24 mouse cellular contexts compared by ENCODE assay signal in the genomic region with DNA sequence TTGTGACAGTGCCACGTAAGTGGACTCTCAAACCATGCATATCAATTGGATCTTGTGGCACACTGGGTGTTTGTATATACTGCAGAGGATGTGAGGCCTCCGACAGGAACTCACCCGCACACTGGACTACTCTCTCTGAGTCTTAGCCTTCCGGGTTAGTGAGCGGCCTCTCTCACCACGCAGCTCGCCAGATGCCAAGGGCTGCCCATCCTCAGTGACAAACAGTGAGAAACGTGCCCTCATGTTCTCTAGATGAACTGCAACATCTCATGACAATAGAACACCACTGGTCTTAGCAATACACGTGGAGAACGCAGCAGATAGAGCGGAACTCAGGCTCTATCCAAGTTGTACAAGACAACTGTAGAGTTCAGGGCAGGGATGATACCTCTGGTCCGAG.
"Had no signal": no experiment of that assay in that cellular context is flagged by ENCODE, and none has a peak within 500 bp of the region (broad histone marks: within the 10 kb centered on the region; RNA-seq: fewer than 3 reads in every experiment).

No protein-coding gene starts in this region.

- H3K9me3 ChIP-seq: heart, embryonic 12.5 days; hindbrain, embryonic 10.5 days; hindbrain, embryonic 12.5 days; intestine, embryonic 15.5 days; limb, embryonic 10.5 days; limb, embryonic 12.5 days had no signal

- H3K4me1 ChIP-seq: heart, embryonic 12.5 days; hindbrain, embryonic 12.5 days; intestine, embryonic 15.5 days; limb, embryonic 10.5 days; limb, embryonic 12.5 days had no signal

- ATAC-seq: hindbrain, embryonic 16.5 days; inflammation-experienced regulatory T-cells, adult 6 months; intestine, embryonic 15.5 days; intestine, postnatal 0 days had no signal

- H3K4me3 ChIP-seq: gastrocnemius, adult 2 months; heart, adult 2 months; heart, embryonic 12.5 days; hindbrain, embryonic 10.5 days; hindbrain, embryonic 12.5 days; intestine, embryonic 15.5 days; layer of hippocampus, adult 2 months; left cerebral cortex, adult 2 months; limb, embryonic 10.5 days; limb, embryonic 12.5 days had no signal

- H3K36me3 ChIP-seq: heart, embryonic 12.5 days; hindbrain, embryonic 10.5 days; hindbrain, embryonic 12.5 days; intestine, embryonic 15.5 days; limb, embryonic 10.5 days; limb, embryonic 12.5 days had no signal

- H3K27me3 ChIP-seq: heart, embryonic 12.5 days; hindbrain, embryonic 12.5 days; intestine, embryonic 15.5 days; limb, embryonic 12.5 days had no signal

- H3K27ac ChIP-seq: gastrocnemius, adult 2 months; heart, adult 2 months; hindbrain, embryonic 10.5 days; hindbrain, embryonic 12.5 days; hindbrain, embryonic 14.5 days; intestine, embryonic 15.5 days; layer of hippocampus, adult 2 months; left cerebral cortex, adult 2 months; limb, embryonic 10.5 days; limb, embryonic 12.5 days had no signal

- H3K4me2 ChIP-seq: heart, embryonic 12.5 days; hindbrain, embryonic 12.5 days; hindbrain, embryonic 14.5 days; intestine, embryonic 15.5 days; limb, embryonic 12.5 days; liver, embryonic 11.5 days had no signal

- DNase-seq: gastrocnemius, adult 2 months; gastrocnemius, postnatal 10 days; gastrocnemius, postnatal 25 days; heart, adult 2 months; heart, postnatal 10 days; kidney, adult 18-20 months; kidney, adult 8-10 months; kidney, postnatal 10 days; kidney, postnatal 25 days; kidney, postnatal 4 days; liver had no signal

- H3K9ac ChIP-seq: heart, embryonic 12.5 days; hindbrain, embryonic 12.5 days; hindbrain, embryonic 14.5 days; intestine, embryonic 15.5 days; limb, embryonic 12.5 days had no signal
